Mouse (Mus musculus) testis, adult 2 months (tissue): Measurements from ENCODE around the gene Agmat.

Experiments used
- CTCF ChIP-seq: fragments of 200-500 bp; IDR thresholded peaks from 2 replicates; pipeline ENCODE4 v1.5.1; 2012; ENCODE audit warnings: low read depth, mild to moderate bottlenecking, inconsistent platforms, low read length, moderate library complexity; ENCODE audit not compliant: control insufficient read depth, insufficient read depth, insufficient replicate concordance
- POLR2A ChIP-seq: fragments of 200-500 bp; IDR thresholded peaks from 2 replicates; pipeline ENCODE4 v1.6.1; 2012; ENCODE audit warnings: low read depth, mild to moderate bottlenecking, inconsistent platforms, low read length, moderate library complexity; ENCODE audit not compliant: control insufficient read depth

- no peak for TF ChIP-seq CTCF
- TF ChIP-seq POLR2A, result no peak
Observed at GRCm38 (mm10) chr4:141738015-141738414, 8.5 kb upstream of the Agmat start.
